Mouse (Mus musculus): ENCODE measurements at regions not wholly inside any gene's neighbourhood (a gene's known extent, or its start where the extent isn't known, plus 50 kb on each side); places are given as distances from the start of the nearest gene placed in this dataset.

GRCm38 (mm10) chr6:100995874-100996560 lies 162.6 kb downstream of the Ppp4r2 start:
- H3K36me3 ChIP-seq: no peaks in the 10 kb centered on the region
- H3K4me1 ChIP-seq (replicated peaks): no peaks in the 10 kb centered on the region
- ATAC-seq (ENCODE audit: insufficient number of reproducible peaks, low FRiP score): no peak
- 0 out of 2 replicates have a peak, but pooled peaks cover 4% of the 10 kb centered on the region for H3K9me3 ChIP-seq (replicated peaks)
- no peak overlapping the region for H3K27ac ChIP-seq (ENCODE audit: poor library complexity, severe bottlenecking)
- H3K4me2 ChIP-seq: no peak overlapping the region
- WGBS: 59% methylated on average over 6 of the region's 6 CpGs
- H3K27me3 ChIP-seq (replicated peaks): no peaks in the 10 kb centered on the region
- no peak overlapping the region for H3K9ac ChIP-seq
- no peak overlapping the region for H3K4me3 ChIP-seq

- no peak overlapping the region for H3K4me3 ChIP-seq
- WGBS: 72% methylated on average over 1 of the region's 1 CpGs
- no peaks in the 10 kb centered on the region for H3K4me1 ChIP-seq (replicated peaks)
- H3K9ac ChIP-seq: no peak overlapping the region
- no peaks in the 10 kb centered on the region for H3K36me3 ChIP-seq
- H3K27ac ChIP-seq (ENCODE audit: poor library complexity, severe bottlenecking): no peak overlapping the region
- ATAC-seq (ENCODE audit: insufficient number of reproducible peaks, low FRiP score): no peak
- no peaks in the 10 kb centered on the region for H3K27me3 ChIP-seq (replicated peaks)
- no peaks in the 10 kb centered on the region for H3K9me3 ChIP-seq (replicated peaks)
- no peak overlapping the region for H3K4me2 ChIP-seq
Observed at GRCm38 (mm10) chr6:100998285-100998684, 164.9 kb downstream of the Ppp4r2 start.

GRCm38 (mm10) chr6:101003901-101004300 lies 170.5 kb downstream of the Ppp4r2 start:
- Histone ChIP-seq H3K27ac (ENCODE audit: poor library complexity, severe bottlenecking) (no peak overlapping the region), H3K9ac (no peak overlapping the region), H3K27me3 (replicated peaks) (no peaks in the 10 kb centered on the region), H3K4me1 (replicated peaks) (no peaks in the 10 kb centered on the region), H3K4me3 (no peak overlapping the region), H3K9me3 (replicated peaks) (no peaks in the 10 kb centered on the region), H3K36me3 (no peaks in the 10 kb centered on the region), H3K4me2 (no peak overlapping the region)
- no peak for ATAC-seq (ENCODE audit: insufficient number of reproducible peaks, low FRiP score)
- WGBS: 70% methylated on average over 1 of the region's 1 CpGs

GRCm38 (mm10) chr6:101021650-101022049 lies 188.2 kb downstream of the Ppp4r2 start:
- Histone ChIP-seq H3K4me2 (no peak overlapping the region), H3K27ac (ENCODE audit: poor library complexity, severe bottlenecking) (no peak overlapping the region), H3K9ac (no peak overlapping the region), H3K4me1 (replicated peaks) (no peaks in the 10 kb centered on the region), H3K4me3 (no peak overlapping the region), H3K36me3 (no peaks in the 10 kb centered on the region), H3K9me3 (replicated peaks) (peaks cover 5% of the 10 kb centered on the region; the same call in 1 of the 2 replicates), H3K27me3 (replicated peaks) (no peaks in the 10 kb centered on the region)
- WGBS: 67% methylated on average over 3 of the region's 3 CpGs
- ATAC-seq (ENCODE audit: insufficient number of reproducible peaks, low FRiP score): no peak

- H3K27me3 ChIP-seq (replicated peaks): no peaks in the 10 kb centered on the region
- H3K4me3 ChIP-seq: no peak overlapping the region
- H3K4me2 ChIP-seq: no peak overlapping the region
- no peak overlapping the region for H3K9ac ChIP-seq
- no peak for ATAC-seq (ENCODE audit: insufficient number of reproducible peaks, low FRiP score)
- H3K4me1 ChIP-seq (replicated peaks): no peaks in the 10 kb centered on the region
- peaks cover 5% of the 10 kb centered on the region; the same call in 1 of the 2 replicates for H3K9me3 ChIP-seq (replicated peaks)
- no peaks in the 10 kb centered on the region for H3K36me3 ChIP-seq
- H3K27ac ChIP-seq (ENCODE audit: poor library complexity, severe bottlenecking): no peak overlapping the region
- WGBS: 84% methylated on average over 4 of the region's 4 CpGs
Observed at GRCm38 (mm10) chr6:101025816-101026215, 192.4 kb downstream of the Ppp4r2 start.

- Histone ChIP-seq H3K4me2 (no peak overlapping the region), H3K36me3 (no peaks in the 10 kb centered on the region), H3K4me1 (replicated peaks) (no peaks in the 10 kb centered on the region), H3K27ac (ENCODE audit: poor library complexity, severe bottlenecking) (no peak overlapping the region), H3K9me3 (replicated peaks) (peaks cover 5% of the 10 kb centered on the region; the same call in 1 of the 2 replicates), H3K4me3 (no peak overlapping the region), H3K27me3 (replicated peaks) (no peaks in the 10 kb centered on the region), H3K9ac (no peak overlapping the region)
- WGBS: 77% methylated on average over 10 of the region's 10 CpGs
- no peak for ATAC-seq (ENCODE audit: insufficient number of reproducible peaks, low FRiP score)
Observed at GRCm38 (mm10) chr6:101027462-101027861, 194.0 kb downstream of the Ppp4r2 start.

GRCm38 (mm10) chr6:101029436-101029835 lies 196.0 kb downstream of the Ppp4r2 start:
- no peaks in the 10 kb centered on the region for H3K36me3 ChIP-seq
- WGBS: 40% methylated on average over 3 of the region's 3 CpGs
- peaks cover 5% of the 10 kb centered on the region; the same call in 1 of the 2 replicates for H3K9me3 ChIP-seq (replicated peaks)
- H3K4me1 ChIP-seq (replicated peaks): no peaks in the 10 kb centered on the region
- ATAC-seq (ENCODE audit: insufficient number of reproducible peaks, low FRiP score): no peak
- no peak overlapping the region for H3K9ac ChIP-seq
- H3K4me2 ChIP-seq: no peak overlapping the region
- H3K27ac ChIP-seq (ENCODE audit: poor library complexity, severe bottlenecking): no peak overlapping the region
- no peak overlapping the region for H3K4me3 ChIP-seq
- no peaks in the 10 kb centered on the region; the same call in 1 of the 2 replicates for H3K27me3 ChIP-seq (replicated peaks)

- WGBS: 82% methylated on average over 13 of the region's 13 CpGs
- Histone ChIP-seq H3K4me2 (no peak overlapping the region), H3K4me1 (replicated peaks) (no peaks in the 10 kb centered on the region), H3K27ac (ENCODE audit: poor library complexity, severe bottlenecking) (no peak overlapping the region), H3K27me3 (replicated peaks) (peaks cover 4% of the 10 kb centered on the region; the same call in 1 of the 2 replicates), H3K36me3 (no peaks in the 10 kb centered on the region), H3K4me3 (no peak overlapping the region), H3K9me3 (replicated peaks) (peaks cover 4% of the 10 kb centered on the region; the same call in 1 of the 2 replicates), H3K9ac (no peak overlapping the region)
- ATAC-seq (ENCODE audit: insufficient number of reproducible peaks, low FRiP score): no peak
Observed at GRCm38 (mm10) chr6:101030451-101031125, 197.2 kb downstream of the Ppp4r2 start.

- no peak for ATAC-seq (ENCODE audit: insufficient number of reproducible peaks, low FRiP score)
- WGBS: 70% methylated on average over 6 of the region's 6 CpGs
- Histone ChIP-seq H3K27me3 (replicated peaks) (no peaks in the 10 kb centered on the region), H3K27ac (ENCODE audit: poor library complexity, severe bottlenecking) (no peak overlapping the region), H3K36me3 (no peaks in the 10 kb centered on the region), H3K9me3 (replicated peaks) (no peaks in the 10 kb centered on the region), H3K9ac (no peak overlapping the region), H3K4me3 (no peak overlapping the region), H3K4me2 (no peak overlapping the region), H3K4me1 (replicated peaks) (no peaks in the 10 kb centered on the region)
Observed at GRCm38 (mm10) chr6:101046755-101047154, 213.3 kb downstream of the Ppp4r2 start.

GRCm38 (mm10) chr6:101047195-101047594 lies 213.8 kb downstream of the Ppp4r2 start:
- no peak overlapping the region for H3K27ac ChIP-seq (ENCODE audit: poor library complexity, severe bottlenecking)
- no peak overlapping the region for H3K9ac ChIP-seq
- H3K4me3 ChIP-seq: no peak overlapping the region
- no peaks in the 10 kb centered on the region for H3K27me3 ChIP-seq (replicated peaks)
- WGBS: 81% methylated on average over 10 of the region's 10 CpGs
- no peak overlapping the region for H3K4me2 ChIP-seq
- no peaks in the 10 kb centered on the region for H3K4me1 ChIP-seq (replicated peaks)
- no peak for ATAC-seq (ENCODE audit: insufficient number of reproducible peaks, low FRiP score)
- no peaks in the 10 kb centered on the region for H3K36me3 ChIP-seq
- no peaks in the 10 kb centered on the region for H3K9me3 ChIP-seq (replicated peaks)

GRCm38 (mm10) chr6:101048431-101048830 lies 215.0 kb downstream of the Ppp4r2 start:
- Histone ChIP-seq H3K4me2 (no peak overlapping the region), H3K9me3 (replicated peaks) (no peaks in the 10 kb centered on the region), H3K4me3 (no peak overlapping the region), H3K27ac (ENCODE audit: poor library complexity, severe bottlenecking) (no peak overlapping the region), H3K36me3 (no peaks in the 10 kb centered on the region), H3K9ac (no peak overlapping the region), H3K4me1 (replicated peaks) (no peaks in the 10 kb centered on the region), H3K27me3 (replicated peaks) (no peaks in the 10 kb centered on the region)
- ATAC-seq (ENCODE audit: insufficient number of reproducible peaks, low FRiP score): no peak
- WGBS: 72% methylated on average over 1 of the region's 1 CpGs

All from heart, embryonic 12.5 days (tissue).